Mouse (Mus musculus): ENCODE data around the gene Hmga1b.
"Not testable (repeated sequence)": the region's sequence is repeated elsewhere in the genome, so short reads cannot be mapped to it uniquely, and the experiment has no call there.

Hmga1b gene

DNA sequence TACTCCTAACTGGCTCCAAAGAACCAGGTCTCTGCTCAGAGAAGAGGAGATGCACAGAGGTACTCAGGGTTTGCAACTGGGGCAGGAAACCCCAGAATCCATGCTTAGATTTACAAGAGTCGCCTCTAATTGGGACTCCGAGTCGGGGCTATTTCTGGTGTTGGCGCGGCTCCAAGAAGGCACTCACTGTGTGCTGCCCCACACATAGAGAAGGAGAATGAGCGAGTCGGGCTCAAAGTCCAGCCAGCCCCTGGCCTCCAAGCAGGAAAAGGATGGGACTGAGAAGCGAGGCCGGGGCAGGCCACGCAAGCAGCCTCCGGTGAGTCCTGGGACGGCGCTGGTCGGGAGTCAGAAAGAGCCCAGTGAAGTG lies at the start of gene Hmga1b:
Gene Hmga1b, plus strand, starts transcription at position 123 of the 370 bp plus-strand sequence.
- DNase-seq, result not testable (repeated sequence)

DNA sequence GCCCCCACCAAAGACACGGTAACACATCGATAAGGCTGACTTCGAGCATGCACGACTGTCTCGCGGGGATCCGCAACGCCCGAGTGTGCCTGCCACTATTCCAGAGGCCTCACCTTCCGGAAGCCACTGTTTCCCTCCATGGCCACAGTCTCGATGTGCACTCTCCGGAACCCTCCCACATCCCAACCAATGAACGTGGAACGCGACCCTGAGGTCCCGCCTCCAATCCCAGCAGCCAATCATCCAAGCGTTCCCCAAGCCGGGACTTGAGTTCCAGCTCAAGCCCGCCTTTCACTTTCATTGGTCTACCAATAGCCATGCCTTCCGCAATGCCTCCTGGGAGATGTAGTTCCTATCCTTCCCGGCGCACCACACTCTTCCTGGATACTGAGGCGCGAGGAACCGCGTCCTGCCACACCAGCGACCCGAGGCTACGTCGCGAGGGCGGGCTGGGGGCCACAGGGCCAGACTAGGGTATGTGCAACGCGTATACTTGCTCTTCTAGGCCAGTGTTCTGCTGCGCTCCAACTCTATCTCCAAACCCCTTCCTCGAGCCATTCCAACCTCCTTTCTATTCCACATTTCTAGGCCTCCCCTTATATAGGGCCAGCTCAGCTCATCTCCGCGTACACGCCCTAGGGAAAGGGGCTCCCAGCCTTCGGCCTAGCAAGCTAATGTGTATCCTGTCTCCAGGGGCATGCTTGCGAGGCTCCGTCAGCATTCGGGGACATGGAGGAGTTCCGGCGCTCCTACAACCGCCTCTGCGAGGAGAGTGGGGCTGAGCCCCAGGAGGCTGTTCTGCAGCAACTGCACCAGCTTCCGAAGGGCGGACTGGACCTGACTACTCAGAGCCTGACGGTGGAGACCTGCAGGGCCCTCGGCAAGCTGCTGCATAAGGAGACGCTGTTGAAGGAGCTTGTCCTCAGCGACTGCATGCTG lies 48.7 kb upstream of the Hmga1b start, which contains the start of the genes Cenpx and Lrrc45:
Gene Cenpx, minus strand, starts transcription at position 159 of the 939 bp plus-strand sequence.
Gene Lrrc45, plus strand, starts transcription at position 346 of the 939 bp plus-strand sequence.
- DNase-seq, result peak; percentile 100

DNA sequence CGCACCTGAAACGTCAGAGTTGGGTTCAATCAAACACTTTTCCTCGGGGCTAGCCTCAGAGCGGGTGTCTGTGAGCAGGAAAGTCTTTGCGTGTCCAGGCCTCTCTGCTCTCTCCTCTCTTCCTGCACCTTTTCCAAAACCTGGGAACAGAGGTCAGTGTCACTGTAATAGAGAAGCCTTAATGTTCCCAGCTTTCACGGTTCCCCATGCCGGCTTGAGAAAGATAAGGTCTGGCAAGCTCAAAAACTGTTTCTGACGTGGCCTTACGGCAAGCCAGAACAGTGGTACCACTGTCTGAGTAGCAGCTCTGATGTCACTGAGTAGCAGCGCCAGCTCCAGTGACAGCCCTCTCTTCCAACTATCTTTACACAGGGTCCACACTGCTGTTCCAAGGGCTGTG lies 48.0 kb upstream of the Hmga1b start:
- DNase-seq, result no peak

DNA sequence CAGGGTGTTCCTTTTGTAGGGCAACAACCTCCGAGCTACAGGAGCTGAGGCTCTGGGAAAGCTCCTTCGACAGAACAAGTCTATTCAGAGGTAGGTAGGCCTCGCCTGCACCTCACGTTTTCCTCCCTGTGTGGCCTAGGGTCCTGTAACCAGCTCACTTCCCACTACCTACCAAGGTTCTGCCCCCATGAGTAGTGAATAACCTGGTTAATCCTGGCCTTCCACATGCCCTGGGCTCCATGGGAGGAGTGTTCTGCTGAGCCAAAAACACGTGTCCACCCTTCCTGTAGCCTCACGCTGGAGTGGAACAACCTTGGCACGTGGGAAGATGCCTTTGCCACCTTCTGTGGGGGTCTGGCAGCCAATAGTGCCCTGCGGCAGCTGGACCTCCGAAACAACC lies 47.5 kb upstream of the Hmga1b start:
- no peak for DNase-seq

DNA sequence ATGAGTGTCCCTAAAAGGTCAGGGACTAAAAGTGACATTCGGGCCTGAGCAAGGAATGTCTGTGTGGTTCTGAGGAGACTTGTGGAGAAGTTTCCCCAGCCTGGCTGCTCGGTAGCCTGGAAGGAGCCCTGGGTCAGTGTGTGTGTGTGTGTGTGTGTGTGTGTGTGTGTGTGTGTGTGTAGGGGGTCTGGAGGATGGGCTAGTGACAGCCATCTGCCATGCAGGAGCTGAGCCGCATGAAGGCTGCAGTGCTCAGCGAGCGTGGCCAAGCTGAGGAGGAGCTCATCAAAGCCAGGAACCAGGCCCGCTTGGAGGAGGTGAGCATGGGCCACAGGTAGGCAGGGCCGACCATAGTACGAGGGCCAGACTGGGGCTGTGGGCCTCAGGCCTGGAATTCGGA lies 43.4 kb upstream of the Hmga1b start:
- DNase-seq, result no peak

DNA sequence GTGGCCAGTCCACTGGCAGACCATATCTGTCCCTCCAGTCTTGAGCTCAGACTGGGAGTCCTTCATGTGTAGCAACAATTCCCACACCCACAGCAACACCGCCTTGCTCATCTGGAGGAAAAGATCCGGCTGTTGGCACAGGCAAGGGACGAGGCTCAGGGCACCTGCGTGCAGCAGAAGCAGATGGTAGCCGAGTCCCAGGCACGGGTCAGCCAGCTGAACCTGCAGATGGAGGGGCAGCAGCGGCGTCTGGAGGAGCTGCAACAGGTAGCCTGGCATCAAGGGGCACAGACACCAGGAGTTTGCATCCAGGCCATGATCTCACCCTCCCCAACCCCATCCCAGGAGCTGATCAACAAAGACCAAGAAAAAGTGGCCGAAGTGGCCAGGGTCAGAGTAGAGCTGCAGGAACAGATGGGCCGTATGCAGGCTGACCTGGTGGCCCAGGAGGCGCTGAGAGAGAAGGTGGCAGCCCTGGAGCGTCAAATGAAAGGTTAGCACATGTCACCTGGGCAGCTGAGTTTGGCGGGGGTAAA lies 42.7 kb upstream of the Hmga1b start:
- no peak for DNase-seq

DNA sequence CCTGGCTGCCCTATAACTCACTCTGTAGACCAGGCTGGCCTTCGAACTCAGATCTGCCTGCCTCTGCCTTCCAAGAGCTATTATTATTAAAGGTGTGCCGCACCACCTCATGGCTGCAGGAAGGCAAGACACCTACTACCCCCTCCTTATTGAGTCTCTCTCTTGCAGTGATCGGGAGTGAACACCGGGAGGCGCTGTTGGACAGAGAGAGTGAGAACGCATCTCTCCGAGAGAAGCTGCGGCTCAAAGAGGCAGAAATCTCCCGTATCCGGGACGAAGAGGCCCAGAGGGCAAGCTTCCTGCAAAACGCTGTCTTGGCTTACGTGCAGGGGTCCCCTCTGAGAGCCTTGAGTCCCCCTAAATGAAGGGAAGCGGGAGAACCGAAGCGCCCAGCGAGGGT lies 42.1 kb upstream of the Hmga1b start:
- DNase-seq, result peak; percentile 91

DNA sequence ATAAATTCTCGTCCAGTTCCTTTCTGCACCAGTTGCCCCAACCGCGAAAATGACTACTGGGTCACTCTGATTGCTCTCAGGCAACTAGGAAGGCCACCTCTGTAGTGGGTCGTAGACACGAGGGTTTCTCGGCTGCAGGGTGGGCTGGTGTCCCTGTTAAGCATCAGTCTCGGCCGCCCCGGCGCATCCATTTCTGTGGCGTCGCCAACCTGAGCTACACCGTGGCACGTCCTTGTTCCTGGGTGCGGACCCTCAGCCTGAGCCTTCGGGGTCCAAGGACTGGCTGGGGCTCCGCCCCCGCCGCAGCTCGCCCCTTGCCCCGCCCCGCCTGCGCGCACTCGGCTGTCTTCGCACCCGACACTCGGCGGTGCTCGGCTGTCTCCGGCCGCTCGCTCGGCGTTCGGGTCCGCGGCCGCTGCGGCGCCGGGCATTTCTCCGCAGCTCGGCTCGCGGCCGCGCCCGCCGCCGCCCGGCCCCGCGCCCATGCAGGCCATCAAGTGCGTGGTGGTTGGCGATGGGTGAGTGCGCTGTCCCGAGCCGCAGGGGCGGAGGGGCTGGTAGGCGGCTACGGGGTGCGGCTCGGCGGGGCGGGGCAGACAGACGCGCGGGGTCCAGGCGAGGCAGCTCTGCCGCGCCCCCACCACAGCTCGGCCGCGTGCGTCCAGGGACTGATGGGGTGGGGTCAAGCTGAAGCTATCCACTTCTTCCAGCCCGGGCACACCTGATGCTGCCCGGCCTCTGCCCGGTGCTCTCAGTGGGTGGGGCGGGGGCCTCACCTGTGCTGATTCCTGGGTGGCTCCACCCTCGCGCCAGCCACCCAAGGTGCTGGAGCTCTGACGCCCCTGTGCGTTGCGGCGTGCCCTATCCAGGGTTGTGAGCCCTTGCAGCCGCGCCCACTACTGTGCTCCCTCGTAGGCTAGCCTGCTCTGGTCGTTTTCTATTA lies 41.2 kb upstream of the Hmga1b start, which contains the start of gene Rac3:
Gene Rac3, plus strand, starts transcription at position 347 of the 943 bp plus-strand sequence.
- DNase-seq, result peak; percentile 81

DNA sequence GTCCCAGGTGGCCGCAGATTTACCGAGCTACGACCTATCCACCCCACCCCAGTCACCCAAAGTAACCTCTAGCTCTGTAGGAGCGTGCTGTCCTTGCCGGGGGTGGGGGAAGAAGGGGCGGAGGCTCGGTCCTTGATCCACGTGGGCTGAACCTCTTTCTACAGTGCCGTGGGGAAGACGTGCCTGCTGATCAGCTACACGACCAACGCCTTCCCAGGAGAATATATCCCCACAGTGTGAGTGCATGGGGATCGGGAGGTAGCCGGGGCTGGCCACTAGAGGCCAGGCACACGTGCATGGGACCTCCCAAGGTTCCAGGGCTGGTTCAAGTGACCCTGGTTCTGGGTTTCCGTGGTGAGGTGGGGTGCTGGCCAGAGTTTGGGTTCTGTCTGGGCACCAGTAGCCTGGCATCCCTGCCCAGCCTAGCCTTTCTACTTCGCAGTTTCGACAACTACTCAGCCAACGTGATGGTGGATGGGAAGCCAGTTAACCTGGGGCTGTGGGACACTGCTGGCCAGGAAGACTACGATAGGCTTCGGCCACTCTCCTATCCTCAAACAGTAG lies 40.4 kb upstream of the Hmga1b start:
- no peak for DNase-seq

DNA sequence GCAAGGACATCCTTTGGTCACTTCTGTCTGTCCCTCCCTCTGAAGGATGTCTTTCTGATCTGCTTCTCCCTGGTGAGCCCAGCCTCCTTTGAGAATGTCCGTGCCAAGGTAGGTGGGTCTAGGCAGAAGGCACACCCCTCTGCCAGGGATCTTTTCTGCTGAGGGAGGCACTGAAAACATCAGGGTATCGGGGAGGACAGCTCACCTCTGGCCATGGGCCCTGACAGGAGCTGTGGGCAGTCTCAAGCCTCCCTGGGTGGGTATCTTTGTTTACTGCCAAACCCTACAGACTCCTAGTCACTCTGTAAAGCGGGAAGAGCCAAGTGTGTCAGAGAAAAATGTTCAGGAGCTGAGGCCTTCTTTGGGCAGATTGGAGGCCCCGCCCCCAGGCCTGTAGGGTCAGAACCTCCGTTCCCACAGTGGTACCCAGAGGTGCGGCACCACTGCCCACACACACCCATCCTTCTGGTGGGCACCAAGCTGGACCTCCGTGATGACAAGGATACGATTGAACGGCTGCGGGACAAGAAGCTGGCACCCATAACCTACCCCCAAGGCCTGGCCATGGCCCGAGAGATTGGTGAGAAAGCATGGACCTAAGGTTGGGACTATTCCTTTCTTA lies 39.7 kb upstream of the Hmga1b start:
- DNase-seq, result peak; percentile 44

DNA sequence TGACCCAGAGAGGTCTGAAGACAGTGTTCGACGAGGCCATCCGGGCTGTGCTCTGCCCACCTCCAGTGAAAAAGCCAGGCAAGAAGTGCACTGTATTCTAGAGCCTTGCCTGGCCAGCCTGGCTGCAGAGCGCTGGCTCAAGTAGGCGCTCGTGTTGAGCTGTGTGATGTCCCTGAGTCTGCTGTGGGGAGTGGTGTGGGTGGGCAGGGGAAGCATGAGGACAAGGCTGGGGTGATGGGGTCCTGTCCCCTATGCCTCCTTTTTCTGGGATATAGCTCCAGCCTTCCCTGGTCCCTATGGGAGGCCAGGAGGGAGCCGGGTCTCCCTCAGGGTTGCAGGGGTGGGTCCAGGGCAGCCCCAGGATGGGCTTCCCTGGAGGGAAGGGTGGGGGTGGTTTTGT lies 39.1 kb upstream of the Hmga1b start:
- DNase-seq, result no peak

DNA sequence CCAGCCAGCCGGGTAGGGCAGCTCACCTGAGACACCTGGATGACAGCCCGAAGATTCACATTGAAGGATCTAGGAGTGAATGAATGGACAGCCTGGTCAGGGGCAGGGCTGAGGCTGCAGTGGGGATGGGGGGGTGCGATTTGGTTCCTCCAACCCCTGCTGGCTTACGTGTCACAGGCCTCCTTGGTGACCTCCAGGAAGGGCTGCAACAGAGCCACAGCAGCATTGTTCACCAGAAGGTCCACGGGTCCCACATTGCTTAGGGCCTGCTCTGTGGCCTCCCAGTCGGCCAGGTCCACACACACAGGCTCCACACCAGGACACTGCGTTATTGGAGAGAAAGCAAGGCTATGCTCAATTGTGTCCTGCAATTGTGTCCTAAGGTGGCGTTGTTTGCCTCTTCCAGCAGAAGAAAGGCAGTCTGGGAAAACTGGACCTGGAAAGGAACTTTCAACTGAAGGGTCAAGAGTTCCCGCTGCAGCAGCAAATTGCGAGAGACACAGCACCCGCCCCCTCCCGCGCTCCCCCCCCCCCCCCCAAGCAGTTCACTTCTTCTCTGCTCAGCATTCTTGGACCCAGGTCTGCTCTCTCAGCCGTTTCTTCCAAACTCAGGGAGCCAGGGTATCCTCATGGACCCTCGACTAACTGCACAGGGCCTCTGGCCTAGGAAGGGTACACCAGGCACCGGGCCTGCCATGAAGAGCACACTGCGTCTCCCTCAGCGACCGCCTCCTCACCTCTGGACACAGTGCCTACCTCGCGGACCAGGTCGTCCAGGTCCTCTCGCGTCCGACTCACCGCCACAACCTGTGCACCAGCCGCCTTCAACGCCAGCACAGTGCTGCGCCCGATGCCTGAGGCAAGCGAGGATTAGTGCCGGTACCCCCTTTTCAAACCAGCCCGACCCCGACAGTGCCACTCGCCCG lies 36.1 kb upstream of the Hmga1b start:
- peak; percentile 27 for DNase-seq

DNA sequence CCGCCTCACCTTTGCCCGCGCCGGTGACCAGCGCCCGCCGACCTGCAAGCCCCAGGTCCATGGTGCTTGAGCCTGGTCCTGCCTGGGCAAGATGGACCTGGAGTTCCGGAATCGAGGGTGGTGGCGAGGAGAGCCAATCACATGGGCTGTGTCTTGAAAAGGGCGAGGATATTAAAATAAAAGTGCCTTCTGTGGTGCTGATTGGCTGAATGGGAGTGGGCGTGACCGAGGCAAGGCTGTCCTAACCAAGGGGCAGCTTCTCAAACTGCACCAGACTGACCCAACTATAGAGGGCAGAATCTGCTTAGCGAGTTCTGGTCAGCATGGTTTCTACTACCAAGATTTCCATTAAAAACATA lies 35.4 kb upstream of the Hmga1b start, which contains the start of gene Dcxr:
Gene Dcxr, minus strand, starts transcription at position 113 of the 359 bp plus-strand sequence.
- peak; percentile 98 for DNase-seq

DNA sequence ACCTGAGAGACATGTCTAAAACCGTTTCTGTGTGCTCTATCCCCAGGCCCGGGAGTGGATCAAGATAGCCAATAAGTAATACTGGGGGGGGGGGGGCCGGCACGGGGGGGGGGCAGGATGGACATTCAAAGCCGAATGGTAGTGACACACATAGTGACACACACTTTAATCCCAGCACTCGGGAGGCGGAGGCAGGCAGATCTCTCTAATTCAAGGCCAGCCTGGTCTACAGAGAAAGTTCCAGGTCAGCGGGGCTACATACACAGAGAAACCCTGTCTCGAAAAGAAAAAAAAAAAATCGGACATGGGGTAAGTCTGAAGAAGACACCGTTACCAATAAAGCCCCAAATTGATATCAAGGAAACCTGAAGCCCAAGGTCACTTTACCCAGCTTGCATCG lies 35.0 kb upstream of the Hmga1b start:
- peak; percentile 68 for DNase-seq

DNA sequence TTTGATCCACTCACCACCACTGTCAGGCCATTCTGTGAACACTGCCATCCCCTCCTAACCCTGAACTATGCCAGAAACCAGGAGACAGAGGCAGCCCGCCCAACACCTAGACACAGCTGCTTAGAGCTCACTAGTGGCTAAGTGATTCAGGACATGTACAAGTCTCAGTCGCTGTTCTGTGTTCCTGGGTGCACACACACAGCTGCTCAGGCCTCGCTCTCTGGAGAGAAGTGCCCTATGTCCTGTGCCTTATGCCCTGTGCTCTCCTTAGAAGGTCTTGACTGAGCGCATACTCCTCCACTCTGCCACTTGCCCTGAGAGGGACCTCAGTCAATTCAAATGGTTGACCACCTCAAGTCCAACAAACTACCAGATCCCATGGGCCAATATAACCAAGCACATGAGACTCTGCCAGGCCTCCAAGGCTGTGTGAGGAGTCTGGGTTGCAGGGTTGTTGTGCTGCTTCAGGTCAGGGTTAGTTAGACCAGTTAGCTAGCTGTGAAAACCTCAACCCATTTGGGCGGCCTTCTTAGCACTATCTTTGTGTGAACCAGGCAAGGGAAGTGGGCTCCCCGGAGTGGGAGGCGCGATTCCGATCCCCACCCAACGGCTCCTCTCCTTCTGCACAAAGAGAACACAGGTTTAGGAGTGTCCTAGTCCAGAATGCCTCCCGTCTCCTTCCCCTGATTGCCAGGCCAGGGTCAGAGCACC lies 33.9 kb upstream of the Hmga1b start:
- DNase-seq, result peak; percentile 47

DNA sequence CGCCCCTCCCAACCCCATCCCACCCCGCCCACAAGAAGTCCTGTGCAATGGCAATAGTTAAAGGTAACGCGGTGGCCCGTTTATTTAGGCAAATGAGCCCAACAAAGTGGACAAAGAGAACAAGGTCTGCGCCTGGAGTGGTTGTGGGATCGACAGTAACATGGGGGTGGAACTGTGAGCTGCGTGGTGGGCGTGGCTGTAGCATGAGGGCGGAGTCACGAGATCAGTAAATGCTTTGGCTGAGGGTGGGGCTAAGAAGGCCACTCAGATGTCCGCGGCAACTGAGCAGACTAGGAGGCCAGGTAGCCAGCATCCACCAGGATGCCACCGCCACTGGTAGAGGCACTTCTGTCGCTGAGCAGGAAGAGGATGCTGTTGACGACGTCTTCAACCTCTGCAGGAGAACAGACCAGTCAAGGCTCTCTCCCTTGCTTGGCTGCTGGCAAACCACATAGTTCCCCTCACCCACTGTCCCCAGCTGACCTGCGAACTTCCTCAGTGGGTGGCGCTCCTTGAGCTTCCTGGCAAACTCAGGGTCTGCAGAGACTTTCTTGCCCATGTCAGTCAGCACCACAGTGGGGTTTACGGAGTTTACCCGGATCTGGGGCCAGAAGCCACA lies 33.1 kb upstream of the Hmga1b start:
- DNase-seq, result peak; percentile 88

DNA sequence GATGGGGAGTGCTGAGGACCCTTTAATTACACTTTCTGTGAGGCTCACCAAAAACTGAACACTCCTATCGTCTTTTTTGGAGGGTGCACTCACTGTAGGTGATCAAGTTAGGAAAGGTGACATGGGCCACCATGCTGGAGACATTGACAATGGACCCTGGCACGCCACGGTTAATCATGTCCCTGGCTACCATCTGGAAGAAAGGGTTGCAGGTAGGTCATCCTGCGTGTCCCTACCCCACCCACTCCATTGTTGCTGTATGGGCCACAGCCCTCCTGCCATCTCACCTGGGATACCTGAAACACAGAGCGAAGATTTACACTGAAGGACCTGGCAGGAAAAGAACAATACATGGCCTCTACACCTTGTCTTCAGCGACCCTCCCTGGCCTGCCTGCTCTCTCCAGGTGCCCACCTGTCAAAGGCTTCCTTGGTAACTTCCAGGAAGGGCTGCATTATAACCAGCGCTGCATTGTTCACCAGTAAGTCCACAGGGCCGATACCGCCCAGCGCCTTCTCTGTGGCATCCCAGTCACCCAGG lies 32.2 kb upstream of the Hmga1b start:
- DNase-seq, result no peak

DNA sequence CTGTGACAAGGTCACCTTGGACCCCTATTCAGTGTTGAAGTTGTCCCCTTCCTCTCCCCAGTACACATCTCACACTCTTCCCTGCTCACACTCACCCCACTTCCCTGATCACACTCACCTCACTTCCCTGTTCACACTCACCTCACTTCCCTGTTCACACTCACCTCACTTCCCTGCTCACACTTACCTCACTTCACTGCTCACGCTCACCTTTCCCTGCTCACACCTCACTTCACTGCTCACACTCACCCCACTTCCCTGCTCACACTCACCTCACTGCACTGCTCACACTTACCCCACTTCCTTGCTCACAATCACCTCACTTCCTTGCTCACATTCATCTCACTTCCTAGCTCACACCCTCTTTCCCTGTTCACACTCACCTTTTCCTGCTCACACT lies 31.2 kb upstream of the Hmga1b start:
- no peak for DNase-seq

DNA sequence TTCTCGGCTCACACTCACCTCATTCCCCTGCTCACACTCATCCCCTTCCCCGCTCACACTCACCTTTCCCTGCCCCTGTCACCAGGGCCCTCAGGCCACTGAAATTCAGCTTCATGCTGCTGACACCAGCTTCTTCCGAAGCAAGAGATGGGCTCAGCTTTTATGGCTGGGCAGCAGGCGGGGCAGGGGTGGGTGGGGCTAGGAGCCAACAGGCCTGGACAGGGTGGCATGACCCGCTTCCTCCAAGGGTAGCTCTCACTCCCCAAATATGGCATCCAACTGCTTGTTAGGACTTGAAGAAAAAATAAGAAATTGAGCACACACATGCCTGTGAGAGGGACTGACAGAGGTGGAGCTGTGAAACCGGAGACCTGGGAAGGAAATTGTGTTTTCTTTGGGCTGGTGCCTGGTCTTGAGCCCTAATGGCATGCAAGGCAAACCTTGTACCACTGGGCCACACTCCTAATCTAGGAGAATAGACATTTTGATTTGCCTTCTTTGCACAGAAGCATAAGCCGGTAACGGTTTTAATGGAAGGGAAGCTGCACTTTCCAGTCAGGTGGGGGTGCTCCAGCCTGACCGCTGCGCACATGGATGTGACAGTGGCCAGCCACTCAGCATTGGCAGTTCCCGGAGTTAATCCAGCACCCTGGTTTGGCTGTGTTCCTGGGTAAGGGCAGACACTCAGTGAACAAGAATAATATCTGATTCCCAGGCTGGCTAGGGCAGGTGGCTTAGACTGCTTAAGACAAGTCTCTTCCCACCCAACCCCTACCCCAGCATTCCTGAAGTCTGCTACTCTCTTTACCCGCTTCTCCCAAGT lies 30.5 kb upstream of the Hmga1b start, which contains the start of gene Cbr2:
Gene Cbr2, minus strand, starts transcription at position 257 of the 823 bp plus-strand sequence.
- peak; percentile 79 for DNase-seq
